Mouse (Mus musculus) activated CD4-positive, CD25-positive, alpha-beta regulatory T cell, adult 4 months (primary cell): Measurements from ENCODE around the gene Ift57. TPM values are rescaled to one million over a fixed set of nuclear protein-coding genes. Genes with fewer than 3 reads are reported as not detected.

Experiments
- ATAC-seq: one replicate; pipeline ENCODE4 v1.8.0; 2017
- polyA plus RNA-seq, 2 experiments: library from polyadenylated mRNA; unstranded; fragments of 100-300 nt; shearing (Covaris generic); gene quantifications; one replicate each; pipeline ENCODE4 v1.2.1; 2017

Ift57 gene
- polyA plus RNA-seq: 1 to 10 TPM; 4.8 TPM

DNA sequence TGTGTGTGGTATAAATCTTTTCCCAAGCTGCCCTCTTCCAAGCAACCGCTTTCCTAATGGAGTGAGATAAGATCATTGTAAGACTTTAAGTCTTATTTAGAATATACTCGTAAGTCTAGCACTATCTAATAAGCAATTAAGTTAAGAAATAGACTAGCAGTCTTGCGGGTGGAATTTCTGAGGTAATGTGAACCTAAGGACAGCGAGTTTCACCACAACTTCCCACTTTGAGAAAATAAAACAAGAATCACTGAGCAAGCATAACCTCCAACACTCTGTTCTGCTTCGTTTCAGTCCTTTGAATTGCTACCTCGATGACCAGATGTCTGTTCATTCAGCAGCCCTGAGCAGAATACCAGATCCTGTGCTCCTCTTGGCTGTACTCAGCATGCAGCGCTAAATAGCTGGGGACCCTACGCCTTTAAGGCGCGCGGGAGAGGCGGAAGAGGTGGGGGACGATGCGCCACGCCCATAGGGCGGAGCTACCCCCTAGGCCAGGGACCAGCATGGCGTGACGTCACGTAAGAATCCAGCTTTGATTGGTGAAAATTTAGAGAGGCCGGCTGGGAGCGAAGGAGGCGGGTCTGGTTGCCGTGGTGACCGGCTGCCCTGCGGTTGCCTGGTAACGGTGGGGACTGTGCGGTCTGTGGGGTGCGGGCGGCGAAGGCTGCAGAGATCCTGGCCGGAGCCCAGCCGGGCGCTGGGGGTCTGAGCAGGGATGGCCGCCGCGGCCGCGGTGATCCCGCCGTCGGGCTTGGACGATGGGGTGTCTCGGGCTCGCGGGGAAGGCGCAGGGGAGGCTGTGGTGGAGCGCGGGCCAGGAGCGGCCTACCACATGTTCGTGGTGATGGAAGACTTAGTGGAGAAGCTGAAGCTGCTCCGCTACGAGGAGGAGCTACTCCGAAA lies at the start of gene Ift57:
Gene Ift57, plus strand, starts transcription at position 614 of the 906 bp plus-strand sequence.
- ATAC-seq: peak; percentile 98

- ATAC-seq: no peak
Measured at GRCm38 (mm10) chr16:49657182-49657581, 41.9 kb upstream of the Ift57 start.

- peak; percentile 85 for ATAC-seq
Measured at GRCm38 (mm10) chr16:49658029-49658428, 41.0 kb upstream of the Ift57 start.

GRCm38 (mm10) chr16:49659131-49659530 lies 39.9 kb upstream of the Ift57 start:
- no peak for ATAC-seq

- no peak for ATAC-seq
Measured at GRCm38 (mm10) chr16:49660111-49660510, 38.9 kb upstream of the Ift57 start.

DNA sequence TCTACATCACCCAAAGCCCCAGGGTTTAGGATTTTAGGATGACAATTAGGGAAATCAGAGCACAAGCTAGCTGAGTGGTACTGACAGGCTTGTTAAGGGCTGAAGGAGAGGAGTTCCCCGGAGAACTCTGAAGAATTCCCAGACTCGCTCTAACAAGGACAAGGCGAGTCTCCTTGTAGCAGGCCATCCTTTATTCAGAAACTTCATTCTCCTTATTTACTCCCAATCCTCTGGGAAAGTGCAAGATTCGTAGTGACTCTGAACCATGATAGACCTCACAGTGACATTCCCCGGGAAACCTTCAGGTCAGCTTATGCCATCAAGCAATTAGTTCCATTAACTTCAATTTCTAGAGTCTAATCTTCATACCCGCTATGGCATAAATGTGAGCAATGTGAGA lies 36.8 kb upstream of the Ift57 start:
- ATAC-seq: no peak

DNA sequence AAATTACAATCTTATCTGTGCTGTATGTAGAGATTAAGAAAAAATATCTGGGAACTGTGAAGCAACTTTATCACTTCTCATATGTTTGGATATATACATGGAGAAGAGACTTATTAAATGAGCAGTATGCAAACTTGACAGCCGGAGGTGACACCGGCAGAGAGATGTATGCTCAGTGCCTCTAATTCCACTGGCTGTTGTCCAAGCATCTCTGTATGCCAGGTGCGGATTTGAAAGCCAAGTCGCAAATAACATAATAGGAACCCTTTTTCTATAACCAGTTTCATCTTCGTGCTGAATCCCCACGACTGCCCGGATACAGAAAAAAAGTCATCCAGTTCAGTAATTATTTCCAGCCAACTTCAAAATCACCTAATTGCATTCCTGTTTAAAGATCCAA lies 34.4 kb upstream of the Ift57 start:
- ATAC-seq: no peak

- no peak for ATAC-seq
Measured at GRCm38 (mm10) chr16:49679666-49680065, 19.4 kb upstream of the Ift57 start.

DNA sequence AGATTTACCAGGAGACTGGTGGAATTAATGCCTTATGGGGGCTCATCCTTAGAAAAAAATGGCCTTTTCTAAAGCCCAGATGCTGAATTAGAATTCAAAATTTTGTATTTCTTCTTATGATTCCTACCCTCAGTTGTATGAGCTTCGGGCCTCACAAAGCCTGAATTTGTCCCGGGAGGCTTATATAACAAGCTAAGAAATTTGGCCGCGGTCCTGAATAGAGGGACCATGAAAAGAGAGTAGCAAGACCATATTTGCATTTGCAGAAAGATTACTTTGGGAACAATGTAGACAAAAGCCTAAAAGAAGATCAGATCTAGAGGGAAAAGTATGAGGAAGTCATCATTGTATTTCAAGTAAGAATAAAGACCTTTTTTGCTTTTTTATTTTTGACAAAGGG lies 14.1 kb upstream of the Ift57 start:
- no peak for ATAC-seq

DNA sequence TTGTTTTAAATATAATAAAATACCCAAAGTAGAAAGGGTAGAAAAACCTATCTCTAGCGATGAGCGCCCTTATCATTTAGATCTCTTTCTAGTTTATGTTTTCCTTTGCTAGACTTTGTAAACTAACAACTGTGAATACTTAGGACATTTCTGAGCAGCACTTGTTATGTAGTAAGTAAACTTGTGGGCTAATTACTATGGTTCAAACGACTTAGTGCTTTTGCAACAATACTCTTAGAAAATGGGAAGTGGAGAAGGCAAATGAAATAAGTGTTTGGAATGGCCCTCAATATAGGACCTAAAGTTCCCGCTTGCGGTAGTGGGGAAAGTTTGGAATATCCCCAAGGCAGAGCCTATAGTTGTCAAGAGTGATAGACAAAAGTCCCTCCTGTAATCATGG lies 788 bp downstream of the Ift57 start:
- no peak for ATAC-seq

GRCm38 (mm10) chr16:49708074-49708473 lies 9.0 kb downstream of the Ift57 start:
- no peak for ATAC-seq

- ATAC-seq: no peak
Measured at GRCm38 (mm10) chr16:49710188-49710587, 11.2 kb downstream of the Ift57 start.

- no peak for ATAC-seq
Measured at GRCm38 (mm10) chr16:49713302-49713701, 14.3 kb downstream of the Ift57 start.

- no peak for ATAC-seq
Measured at GRCm38 (mm10) chr16:49720671-49721070, 21.6 kb downstream of the Ift57 start.

DNA sequence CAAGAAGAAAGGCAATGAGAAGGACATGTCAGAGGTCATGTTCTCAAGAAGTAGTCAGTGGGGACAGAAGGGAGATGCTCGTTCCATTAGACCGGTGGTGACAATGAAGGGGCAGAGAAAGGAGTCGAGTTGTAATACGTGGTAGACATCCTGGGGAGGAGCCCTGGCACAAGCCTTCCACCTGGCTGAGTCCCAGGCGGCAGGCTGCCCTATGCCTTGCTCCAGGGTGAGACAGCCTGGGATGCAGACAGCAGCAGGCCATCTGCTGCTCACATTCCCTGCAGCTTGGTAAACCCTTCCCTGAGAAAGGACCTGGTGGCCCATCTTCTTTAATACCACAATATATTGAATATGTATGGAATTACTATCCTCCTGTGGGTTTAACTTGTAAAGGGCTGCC lies 22.6 kb downstream of the Ift57 start:
- no peak for ATAC-seq

DNA sequence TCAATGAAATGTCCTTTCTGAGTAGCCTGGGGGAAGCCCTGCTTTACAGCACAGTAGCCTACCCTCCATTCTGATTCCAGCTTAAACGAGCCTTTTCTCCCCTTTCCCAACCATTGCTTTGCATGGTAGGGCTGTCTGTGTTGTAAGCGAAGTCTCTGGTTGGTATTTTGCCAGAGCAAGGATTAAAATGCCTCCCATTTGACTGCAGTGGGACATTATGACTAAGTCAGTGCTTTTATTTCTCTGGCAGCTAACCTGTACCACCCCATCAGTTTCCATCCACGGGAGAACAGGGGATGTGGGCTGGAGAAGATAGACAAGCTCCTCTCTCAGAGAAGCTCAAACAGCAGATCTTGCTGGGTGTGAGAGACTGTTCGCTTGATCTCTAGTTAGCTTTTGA lies 24.2 kb downstream of the Ift57 start:
- no peak for ATAC-seq

- ATAC-seq: no peak
Measured at GRCm38 (mm10) chr16:49724232-49724631, 25.2 kb downstream of the Ift57 start.

DNA sequence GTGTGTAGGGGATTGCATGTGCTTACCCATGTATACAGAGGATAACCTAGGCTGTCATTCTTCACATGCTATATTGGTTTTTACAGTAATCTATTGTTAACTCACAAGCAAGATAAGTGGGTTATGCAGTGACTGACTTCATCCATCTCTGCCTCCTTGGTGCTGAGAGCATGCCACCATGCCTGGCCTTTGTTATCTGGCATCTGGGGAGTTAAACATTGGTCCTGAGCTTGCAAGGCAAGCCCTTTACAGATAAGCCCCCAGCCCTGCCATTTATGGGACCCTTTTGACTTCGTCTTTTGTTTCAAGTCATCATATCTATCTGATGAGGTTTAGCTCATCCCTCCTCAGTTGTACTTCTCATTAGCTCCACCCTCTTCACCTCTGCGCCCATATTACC lies 25.9 kb downstream of the Ift57 start:
- no peak for ATAC-seq

GRCm38 (mm10) chr16:49725446-49725845 lies 26.4 kb downstream of the Ift57 start:
- no peak for ATAC-seq

DNA sequence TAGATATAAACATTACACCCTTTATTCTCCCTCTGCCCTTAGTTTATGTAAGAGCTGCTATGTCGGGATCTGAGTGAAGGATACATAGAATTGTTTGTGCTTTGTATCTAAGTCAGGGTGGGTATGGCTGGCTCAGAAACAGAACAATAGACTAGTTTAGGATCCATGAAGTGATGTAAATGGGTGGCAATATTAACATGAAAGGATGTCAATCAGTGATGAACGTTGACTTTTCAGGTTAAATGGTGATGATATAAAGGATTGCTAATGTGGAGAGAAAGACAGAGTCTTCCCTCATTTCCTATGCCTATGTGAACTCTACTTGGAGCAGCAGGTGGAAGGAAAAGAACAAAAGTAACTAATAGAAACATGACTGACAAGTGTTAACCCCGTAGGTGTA lies 27.2 kb downstream of the Ift57 start:
- ATAC-seq: no peak

GRCm38 (mm10) chr16:49726761-49727160 lies 27.7 kb downstream of the Ift57 start:
- no peak for ATAC-seq

- ATAC-seq: no peak
Measured at GRCm38 (mm10) chr16:49736536-49736935, 37.5 kb downstream of the Ift57 start.

- ATAC-seq: no peak
Measured at GRCm38 (mm10) chr16:49747360-49747759, 48.3 kb downstream of the Ift57 start.

DNA sequence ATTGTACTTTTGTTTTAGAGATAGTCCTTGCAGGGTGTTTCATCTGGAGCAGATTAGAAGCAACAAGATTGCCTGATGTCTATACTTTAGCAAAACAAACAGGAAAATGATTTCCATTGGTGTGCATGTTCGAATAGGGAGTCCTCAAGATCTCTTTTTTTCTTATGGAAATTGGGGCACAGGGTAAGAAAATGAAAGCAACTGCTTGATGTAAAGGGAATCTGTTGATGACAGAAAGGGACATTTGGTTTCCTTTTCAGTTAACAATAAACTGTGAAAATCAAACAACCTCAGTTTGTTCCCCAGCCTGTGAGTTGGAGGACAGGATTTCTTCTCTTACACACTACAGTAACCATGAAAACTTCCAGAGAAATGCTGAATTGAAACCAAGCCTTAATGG lies 53.9 kb downstream of the Ift57 start:
- no peak for ATAC-seq

GRCm38 (mm10) chr16:49753318-49753717 lies 54.3 kb downstream of the Ift57 start:
- no peak for ATAC-seq
